ENCODE assay signal across 9 mouse cellular contexts in the genomic region with DNA sequence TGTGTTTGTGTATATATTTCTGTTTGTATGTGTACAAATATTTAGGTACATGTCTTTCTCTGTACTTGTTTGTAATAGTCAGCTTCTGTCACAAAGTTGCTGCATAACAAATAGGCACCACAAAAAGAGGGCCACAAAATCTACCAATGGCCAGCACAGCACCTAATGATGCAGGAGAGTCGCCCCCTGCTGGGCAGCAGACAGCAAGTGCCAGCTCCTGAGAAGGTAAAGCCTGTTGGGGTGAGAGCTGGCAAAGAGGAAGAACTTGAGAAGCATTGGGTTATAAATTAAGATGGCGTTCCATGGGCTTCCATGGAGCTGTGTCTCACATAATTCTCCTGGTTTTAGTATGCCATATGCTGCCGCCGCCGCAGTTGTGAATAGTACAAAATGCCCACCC. TPM values are rescaled to one million over a fixed set of nuclear protein-coding genes. Genes with fewer than 3 reads are reported as not detected.
DNase-seq lines count a peak whose midpoint lies in the region; ATAC-seq and TF ChIP-seq lines count a peak whose summit lies in the region.
"Had no signal": no experiment of that assay in that cellular context is flagged by ENCODE, and none has a peak within 500 bp of the region (broad histone marks: within the 10 kb centered on the region; RNA-seq: fewer than 3 reads in every experiment).

No protein-coding gene starts in this region.

- peaks cover 9% of the 10 kb centered on the region; the same call in 1 of the 2 replicates for H3K36me3 ChIP-seq in forebrain, embryonic 15.5 days
- peaks cover 7% of the 10 kb centered on the region; the same call in 1 of the 2 replicates for H3K36me3 ChIP-seq in midbrain, embryonic 15.5 days (replicated peaks)

- H3K4me1 ChIP-seq in lung, adult 2 months (ENCODE audit: control insufficient read depth, insufficient read depth, low read length), result 0 out of 2 replicates have a peak, but pooled peaks cover 3% of the 10 kb centered on the region
- H3K4me1 ChIP-seq in forebrain, embryonic 15.5 days, result peaks cover 27% of the 10 kb centered on the region
- H3K4me1 ChIP-seq in midbrain, embryonic 15.5 days, result peaks cover 25% of the 10 kb centered on the region

- no peak for TF ChIP-seq POLR2A in lung, adult 2 months (IDR thresholded peaks at IDR 0.05; ENCODE audit: borderline replicate concordance, extremely low read depth, low read depth, low read length)

- ATAC-seq in forebrain, embryonic 15.5 days (replicated peaks), result 0 out of 2 replicates have a peak, but pooled peaks have one; percentile 11
- ATAC-seq in midbrain, embryonic 15.5 days (replicated peaks), result no peak

- no peaks in the 10 kb centered on the region for H3K9me3 ChIP-seq in forebrain, embryonic 15.5 days
- H3K9me3 ChIP-seq in midbrain, embryonic 15.5 days, result no peaks in the 10 kb centered on the region

- H3K27me3 ChIP-seq in forebrain, embryonic 15.5 days, result no peaks in the 10 kb centered on the region
- no peaks in the 10 kb centered on the region for H3K27me3 ChIP-seq in midbrain, embryonic 15.5 days (replicated peaks)

- no peak for DNase-seq in lung, adult 2 months
- no peak for DNase-seq in lung, postnatal 25 days (ENCODE audit: low spot score)
- peak; percentile 65 for DNase-seq in ES-CJ7 (ENCODE audit: low read depth, low spot score)
- no peak for DNase-seq in heart, adult 18-20 months
- no peak for DNase-seq in embryo, embryonic 10.5 days (ENCODE audit: low spot score)
- no peak for DNase-seq in kidney, postnatal 25 days
- DNase-seq: adrenal gland, postnatal 14 days had no signal

- H3K4me2 ChIP-seq in forebrain, embryonic 15.5 days (replicated peaks), result no peak overlapping the region
- no peak overlapping the region for H3K4me2 ChIP-seq in midbrain, embryonic 15.5 days

- no peak overlapping the region for H3K9ac ChIP-seq in forebrain, embryonic 15.5 days (replicated peaks)
- H3K9ac ChIP-seq in midbrain, embryonic 15.5 days, result no peak overlapping the region

- WGBS in lung, adult 2 months, result 77% methylated on average over 5 of the region's 5 CpGs
- WGBS in forebrain, embryonic 15.5 days, result 50% methylated on average over 5 of the region's 5 CpGs
- 64% methylated on average over 5 of the region's 5 CpGs for WGBS in midbrain, embryonic 15.5 days

- peak; percentile 32 for TF ChIP-seq CTCF in lung, adult 2 months (IDR thresholded peaks at IDR 0.05; ENCODE audit: insufficient read depth, low read length)

- H3K27ac ChIP-seq in forebrain, embryonic 15.5 days (replicated peaks), result peak overlapping the region; percentile 47; the same call in 1 of the 2 replicates
- peak overlapping the region; percentile 53 for H3K27ac ChIP-seq in midbrain, embryonic 15.5 days

- no peak overlapping the region for H3K4me3 ChIP-seq in lung, adult 2 months (replicated peaks; ENCODE audit: extremely low read depth, low read depth, low read length)
- no peak overlapping the region for H3K4me3 ChIP-seq in forebrain, embryonic 15.5 days
- no peak overlapping the region for H3K4me3 ChIP-seq in midbrain, embryonic 15.5 days

RNA-seq across cellular contexts. Expression of a gene that starts 0.6 kb away (rescaled TPM):
- 3.5 TPM in 2 replicates for polyA plus RNA-seq in lung, adult 2 months (2012; rRNA removed)
- 8.2 and 9.8 TPM in 2 replicates for polyA plus RNA-seq in forebrain, embryonic 15.5 days (2015; fragmentation: Nextera tagmentation; extraction: Ambion mirVana)
- 10.2 and 11.0 TPM in 2 replicates for polyA plus RNA-seq in midbrain, embryonic 15.5 days (2015; fragmentation: Nextera tagmentation; extraction: Ambion mirVana)
- total RNA-seq in heart, adult 18-20 months (2021), result 1 to 10 TPM; 1.9 to 2.2 TPM

RNA-seq across cellular contexts. Expression of a gene that starts 13.7 kb away (rescaled TPM):
- polyA plus RNA-seq in lung, adult 2 months (2012; rRNA removed), result 16.5 and 20.1 TPM in 2 replicates
- polyA plus RNA-seq in forebrain, embryonic 15.5 days (2015; fragmentation: Nextera tagmentation; extraction: Ambion mirVana), result 2.9 and 3.0 TPM in 2 replicates
- 4.9 and 5.2 TPM in 2 replicates for polyA plus RNA-seq in midbrain, embryonic 15.5 days (2015; fragmentation: Nextera tagmentation; extraction: Ambion mirVana)
- 10 to 100 TPM; 48.5 to 49.4 TPM for total RNA-seq in heart, adult 18-20 months (2021)
